Mouse (Mus musculus) limb, embryonic 14.5 days (tissue): ENCODE measurements around the gene Commd3. TPM values are rescaled to one million over a fixed set of nuclear protein-coding genes. Genes with fewer than 3 reads are reported as not detected.

ENCODE experiments used
- ATAC-seq: fragments of 200-750 bp; cut with Nextera tagmentation; 2 replicates; pipeline ENCODE4 v1.8.0; 2017; ENCODE audit warnings: low read depth, moderate number of reproducible peaks, moderate TSS enrichment; ENCODE audit not compliant: low FRiP score
- DNase-seq: peaks from one replicate; pipeline ENCODE4 v3.0.0-alpha.2; 2015; ENCODE audit warnings: low spot score
- H3K27ac ChIP-seq: fragments of 300-500 bp; sonication (generic); replicated peaks from 2 replicates; pipeline ENCODE4 v1.5.1; 2014; ENCODE audit warnings: low read depth, mild to moderate bottlenecking, low read length, moderate library complexity, mixed read lengths
- H3K27me3 ChIP-seq: fragments of 300-500 bp; sonication (generic); 2 replicates; pipeline ENCODE4 v1.6.1; 2014; ENCODE audit warnings: low read length, mixed read lengths; ENCODE audit not compliant: control insufficient read depth, insufficient read depth
- H3K36me3 ChIP-seq: fragments of 300-500 bp; sonication (generic); 2 replicates; pipeline ENCODE4 v1.6.1; 2014; ENCODE audit warnings: mild to moderate bottlenecking, low read length, moderate library complexity, mixed read lengths; ENCODE audit not compliant: control insufficient read depth, insufficient read depth
- H3K4me1 ChIP-seq: fragments of 300-500 bp; sonication (generic); 2 replicates; pipeline ENCODE4 v1.6.1; 2014; ENCODE audit warnings: antibody characterized with exemption, low read length, mixed read lengths; ENCODE audit not compliant: control insufficient read depth, insufficient read depth
- H3K4me2 ChIP-seq: fragments of 300-500 bp; sonication (generic); replicated peaks from 2 replicates; pipeline ENCODE4 v1.6.1; 2014; ENCODE audit warnings: low read depth, mild to moderate bottlenecking, low read length, moderate library complexity; ENCODE audit not compliant: severe bottlenecking
- H3K4me3 ChIP-seq: fragments of 300-500 bp; sonication (generic); replicated peaks from 2 replicates; pipeline ENCODE4 v1.5.1; 2014; ENCODE audit warnings: low read length
- H3K9ac ChIP-seq: fragments of 300-500 bp; sonication (generic); 2 replicates; pipeline ENCODE4 v1.6.1; 2014; ENCODE audit warnings: mild to moderate bottlenecking, low read depth, low read length, moderate library complexity; ENCODE audit not compliant: severe bottlenecking
- H3K9me3 ChIP-seq: fragments of 300-500 bp; sonication (generic); 2 replicates; pipeline ENCODE4 v1.6.1; 2016; ENCODE audit warnings: low read length; ENCODE audit not compliant: control insufficient read depth
- POLR2A ChIP-seq: fragments of 200-500 bp; IDR thresholded peaks from 2 replicates; pipeline ENCODE4 v1.8.0; 2012; ENCODE audit warnings: inconsistent platforms, mild to moderate bottlenecking, moderate library complexity, borderline replicate concordance; ENCODE audit not compliant: insufficient read depth, insufficient read length; ENCODE audit errors: extremely low read depth
- WGBS: fragments of 180-500 bp; shearing (Covaris S2); extraction: QIAGEN DNeasy Blood & Tissue Kit; methylation state at CpG from one replicate; pipeline ENCODE4 v1.1.7; 2014; 5-methylcytosine and 5-hydroxymethylcytosine counted together
- polyA plus RNA-seq, 2 experiments: library from polyadenylated mRNA; depleted of rRNA in 1 of 2; stranded (reverse) in 1 of 2; unstranded in 1 of 2; fragments of >200 nt; fragmentation: Nextera tagmentation in 1 of 2; extraction: Ambion mirVana in 1 of 2; gene quantifications; 2 replicates each; pipeline versions ENCODE4 v1.2.1 to v1.2.3; 2012 to 2014

Commd3 gene
- polyA plus RNA-seq, 2 experiments: 146 to 233 TPM

DNA sequence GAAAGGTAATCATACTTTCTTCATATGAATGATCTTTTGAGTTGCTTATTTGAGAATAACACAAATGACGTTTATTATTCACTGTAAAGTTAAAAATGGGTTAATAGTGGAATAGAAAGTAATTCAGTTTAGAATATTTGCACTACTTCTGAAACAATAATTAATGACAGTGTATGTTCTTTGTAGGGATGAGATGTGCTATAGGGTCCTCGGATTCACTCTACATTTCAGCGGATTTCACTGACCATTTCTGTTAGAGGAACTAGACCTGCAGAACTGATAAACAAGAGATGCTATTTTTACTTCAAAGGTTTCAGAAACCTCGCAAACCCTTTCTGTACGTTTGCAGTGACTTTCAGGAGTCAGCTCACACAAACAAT, 21.3 kb downstream of the Commd3 start:
- TF ChIP-seq POLR2A: no peak
- no peak for ATAC-seq
- peaks cover 83% of the 10 kb centered on the region for H3K27me3 ChIP-seq

DNA sequence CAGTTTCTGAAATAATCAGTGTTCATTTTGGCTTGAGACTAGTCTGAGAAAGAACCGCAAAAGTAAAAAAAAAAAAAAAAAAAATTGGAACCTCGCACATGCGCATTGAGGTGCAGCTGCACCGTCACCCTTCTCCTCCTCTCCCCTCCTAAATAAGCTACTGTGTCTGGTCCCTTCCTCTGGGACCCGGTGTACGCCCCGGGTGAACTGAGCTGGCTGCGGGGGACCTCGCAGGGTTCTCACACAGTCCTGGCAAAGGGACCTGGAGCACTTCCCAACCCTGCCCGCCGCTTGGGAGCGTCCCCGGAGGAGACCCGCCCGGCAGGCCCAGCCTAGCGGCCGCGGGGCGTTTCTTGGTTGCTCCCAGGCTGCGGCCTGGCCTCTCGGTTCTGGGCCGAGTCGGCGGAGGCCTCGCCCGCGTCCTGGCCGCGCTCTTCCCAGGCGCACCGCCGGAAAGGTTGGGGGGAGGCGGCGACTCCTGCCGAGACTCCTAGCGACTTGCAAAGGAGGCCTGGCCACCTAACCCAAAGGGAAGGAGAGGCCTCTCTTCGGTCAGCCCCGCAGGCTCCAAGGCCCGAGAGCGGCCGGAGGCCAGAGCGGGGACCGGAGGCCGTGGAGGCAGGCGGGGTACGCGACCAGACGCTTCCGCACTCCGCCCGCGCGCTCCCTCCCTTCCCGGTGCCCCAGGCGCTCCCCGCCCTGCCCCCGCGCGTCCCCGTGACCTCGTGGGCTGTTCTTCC, 21.9 kb downstream of the Commd3 start, which contains the start of gene Spag6:
Gene Spag6 (plus strand): TSS at position 162 of the 740 bp plus-strand sequence.
- DNase-seq: peak; percentile 59
- H3K4me1 ChIP-seq: peaks cover 17% of the 10 kb centered on the region
- WGBS: under 1% methylated on average over 45 of the region's 61 CpGs
- peak within 1 kb of the TSS; percentile 63 for H3K27ac ChIP-seq
- peaks cover 83% of the 10 kb centered on the region for H3K27me3 ChIP-seq
- peak within 1 kb of the TSS; percentile 69 for H3K4me3 ChIP-seq
- TF ChIP-seq POLR2A: no peak
- peak; percentile 80 for ATAC-seq
- peak within 1 kb of the TSS; percentile 88 for H3K9ac ChIP-seq
- H3K36me3 ChIP-seq: no peaks in the 10 kb centered on the region
- no peaks in the 10 kb centered on the region for H3K9me3 ChIP-seq
- H3K4me2 ChIP-seq: peak within 1 kb of the TSS; percentile 92

More for the DNA sequence above, 21.3 kb downstream of the Commd3 start:
- H3K4me3 ChIP-seq: peak overlapping the region; percentile 69
- 2% methylated on average over 5 of the region's 5 CpGs for WGBS
- no peaks in the 10 kb centered on the region for H3K9me3 ChIP-seq
- no peak overlapping the region for H3K27ac ChIP-seq
- DNase-seq: no peak
- H3K9ac ChIP-seq: peak overlapping the region; percentile 88; the same call in 1 of the 2 replicates
- H3K4me2 ChIP-seq: peak overlapping the region; percentile 92
- no peaks in the 10 kb centered on the region for H3K36me3 ChIP-seq
- peaks cover 14% of the 10 kb centered on the region for H3K4me1 ChIP-seq

DNA sequence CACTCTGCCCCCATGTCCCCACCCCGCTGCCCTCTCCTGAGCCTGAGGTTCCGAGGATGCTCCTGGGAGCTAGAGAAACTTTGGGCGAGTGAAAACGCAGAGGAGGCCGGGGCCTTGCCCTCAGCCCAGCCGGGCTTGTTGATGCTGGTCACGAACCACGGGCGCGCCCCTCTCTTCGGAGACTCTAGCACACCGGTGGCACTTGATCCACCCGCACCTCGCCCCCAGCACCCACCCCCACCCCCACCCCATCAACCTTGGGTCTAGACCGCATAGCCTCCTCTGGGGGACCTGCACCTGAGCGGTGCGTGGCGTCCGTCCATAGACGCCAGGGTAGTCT, 22.4 kb downstream of the Commd3 start:
- Histone ChIP-seq H3K27ac (no peak overlapping the region), H3K9ac (peak overlapping the region; percentile 88), H3K4me3 (peak overlapping the region; percentile 69), H3K4me1 (peaks cover 12% of the 10 kb centered on the region), H3K36me3 (no peaks in the 10 kb centered on the region), H3K27me3 (peaks cover 83% of the 10 kb centered on the region), H3K9me3 (no peaks in the 10 kb centered on the region), H3K4me2 (peak overlapping the region; percentile 92)
- under 1% methylated on average over 19 of the region's 20 CpGs for WGBS
- no peak for TF ChIP-seq POLR2A
- DNase-seq: no peak
- peak; percentile 16; the same call in 1 of the 2 replicates for ATAC-seq

DNA sequence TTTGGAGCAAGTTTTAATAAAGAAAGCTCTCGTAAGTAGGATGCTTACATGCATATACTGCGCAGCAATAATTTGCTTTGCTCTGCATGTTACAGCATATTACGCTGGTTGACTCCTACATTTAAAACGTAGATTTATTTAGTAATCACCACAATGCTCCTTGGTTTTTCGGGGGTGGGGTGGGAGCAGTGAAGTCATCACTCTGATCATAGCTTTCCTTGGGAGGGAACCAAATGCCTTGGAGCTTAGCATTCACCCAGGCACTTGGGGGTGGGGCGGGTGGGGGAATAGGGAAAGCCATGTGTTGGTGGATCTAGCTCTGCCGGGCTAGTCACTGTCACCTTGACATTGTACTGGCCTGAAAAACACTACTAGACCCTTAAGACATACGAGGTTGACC, 23.0 kb downstream of the Commd3 start:
- H3K9me3 ChIP-seq: no peaks in the 10 kb centered on the region
- H3K4me3 ChIP-seq: no peak overlapping the region
- H3K36me3 ChIP-seq: no peaks in the 10 kb centered on the region
- no peak for TF ChIP-seq POLR2A
- peak overlapping the region; percentile 92; the same call in 1 of the 2 replicates for H3K4me2 ChIP-seq
- WGBS: 2% methylated on average over 8 of the region's 8 CpGs
- no peak for ATAC-seq
- no peak overlapping the region for H3K27ac ChIP-seq
- DNase-seq: no peak
- H3K4me1 ChIP-seq: peaks cover 7% of the 10 kb centered on the region
- H3K27me3 ChIP-seq: peaks cover 83% of the 10 kb centered on the region
- no peak overlapping the region for H3K9ac ChIP-seq

DNA sequence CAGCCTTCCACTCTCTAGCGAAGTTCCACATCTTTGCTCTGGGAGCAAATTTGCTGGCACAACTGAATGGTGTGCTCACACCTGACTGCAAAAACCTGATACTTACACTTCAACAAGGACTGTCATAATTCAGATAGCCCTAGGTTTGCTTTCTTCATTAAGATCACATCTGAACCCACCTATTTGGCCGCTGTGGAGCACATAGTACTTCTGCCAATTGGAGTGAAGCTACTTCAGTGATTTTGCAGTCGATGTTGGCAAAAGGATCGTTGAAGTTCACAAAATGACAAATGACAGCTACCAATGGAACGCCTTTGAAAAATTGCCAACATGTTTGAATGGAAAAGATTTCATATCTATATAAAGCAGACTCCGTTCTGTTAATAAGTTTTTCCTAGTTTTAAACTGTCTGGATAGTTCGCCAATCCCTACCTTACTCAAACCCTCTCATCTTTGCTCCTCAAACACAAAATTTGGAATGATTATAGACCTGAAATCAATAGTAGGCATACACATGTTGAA, 23.5 kb downstream of the Commd3 start:
- Histone ChIP-seq H3K9me3 (no peaks in the 10 kb centered on the region), H3K4me3 (no peak overlapping the region), H3K4me1 (peaks cover 5% of the 10 kb centered on the region; the same call in 1 of the 2 replicates), H3K27ac (no peak overlapping the region), H3K36me3 (no peaks in the 10 kb centered on the region), H3K9ac (no peak overlapping the region), H3K4me2 (no peak overlapping the region), H3K27me3 (peaks cover 83% of the 10 kb centered on the region)
- WGBS: 6% methylated on average over 7 of the region's 7 CpGs
- no peak for DNase-seq
- TF ChIP-seq POLR2A: no peak
- ATAC-seq: no peak
